Mouse (Mus musculus): ENCODE results near the gene Mier3. TPM values are rescaled to one million over a fixed set of nuclear protein-coding genes. Genes with fewer than 3 reads are reported as not detected.
"Not testable (repeated sequence)": the region's sequence is repeated elsewhere in the genome, so short reads cannot be mapped to it uniquely, and the experiment has no call there.

The Mier3 gene
- total RNA-seq, 2 experiments from 2014 or later: 21.9 to 24.9 TPM

- DNase-seq (ENCODE audit: low spot score in 2 of 2): peak; percentile 44 to 45
Measured at GRCm38 (mm10) chr13:111687285-111687781, 6.6 kb downstream of the Mier3 start.

GRCm38 (mm10) chr13:111703396-111703795 is 22.6 kb downstream of the Mier3 start:
- no peak for DNase-seq (ENCODE audit: low spot score in 2 of 2)

- DNase-seq (ENCODE audit: low spot score in 2 of 2): not testable (repeated sequence)
Measured at GRCm38 (mm10) chr13:111703952-111704351, 23.2 kb downstream of the Mier3 start.

GRCm38 (mm10) chr13:111710531-111710930 is 29.8 kb downstream of the Mier3 start:
- DNase-seq (ENCODE audit: low spot score in 2 of 2): no peak

GRCm38 (mm10) chr13:111719726-111720125 is 38.9 kb downstream of the Mier3 start:
- DNase-seq (ENCODE audit: low spot score in 2 of 2): no peak

- DNase-seq (ENCODE audit: low spot score in 2 of 2): no peak
Measured at GRCm38 (mm10) chr13:111724811-111725164, 44.0 kb downstream of the Mier3 start.

- DNase-seq (ENCODE audit: low spot score in 2 of 2): peak; percentile 92 to 95
Measured at GRCm38 (mm10) chr13:111725165-111726077, 44.6 kb downstream of the Mier3 start.

GRCm38 (mm10) chr13:111726898-111727297 is 46.1 kb downstream of the Mier3 start:
- DNase-seq (ENCODE audit: low spot score in 2 of 2): no peak

- no peak for DNase-seq (ENCODE audit: low spot score in 2 of 2)
Measured at GRCm38 (mm10) chr13:111741204-111741990, 60.6 kb downstream of the Mier3 start.

GRCm38 (mm10) chr13:111741991-111742615 is 61.3 kb downstream of the Mier3 start:
- peak in 1 of 2 experiments; percentile 68 for DNase-seq (ENCODE audit: low spot score in 2 of 2)

GRCm38 (mm10) chr13:111744233-111745000 is 63.6 kb downstream of the Mier3 start:
- DNase-seq (ENCODE audit: low spot score in 2 of 2): no peak

- DNase-seq (ENCODE audit: low spot score in 2 of 2): no peak
Measured at GRCm38 (mm10) chr13:111745216-111745615, 64.4 kb downstream of the Mier3 start.

GRCm38 (mm10) chr13:111746831-111747230 is 66.1 kb downstream of the Mier3 start:
- no peak for DNase-seq (ENCODE audit: low spot score in 2 of 2)

GRCm38 (mm10) chr13:111748301-111749062 is 67.7 kb downstream of the Mier3 start:
- no peak for DNase-seq (ENCODE audit: low spot score in 2 of 2)

GRCm38 (mm10) chr13:111753321-111753720 is 72.5 kb downstream of the Mier3 start:
- DNase-seq (ENCODE audit: low spot score in 2 of 2): no peak

GRCm38 (mm10) chr13:111755377-111755776 is 74.6 kb downstream of the Mier3 start:
- no peak for DNase-seq (ENCODE audit: low spot score in 2 of 2)

- DNase-seq (ENCODE audit: low spot score in 2 of 2): no peak
Measured at GRCm38 (mm10) chr13:111755937-111756336, 75.2 kb downstream of the Mier3 start.

- no peak for DNase-seq (ENCODE audit: low spot score in 2 of 2)
Measured at GRCm38 (mm10) chr13:111756986-111757385, 76.2 kb downstream of the Mier3 start.

GRCm38 (mm10) chr13:111762526-111762925 is 81.7 kb downstream of the Mier3 start:
- no peak for DNase-seq (ENCODE audit: low spot score in 2 of 2)

Measured in layer of hippocampus, postnatal 14 days (tissue).